Mouse (Mus musculus): ENCODE measurements around the gene Tmem131. TPM values are rescaled to one million over a fixed set of nuclear protein-coding genes. Genes with fewer than 3 reads are reported as not detected.

Gene Tmem131
- total RNA-seq, 2 experiments from 2014 or later, result 168 to 214 TPM

DNA sequence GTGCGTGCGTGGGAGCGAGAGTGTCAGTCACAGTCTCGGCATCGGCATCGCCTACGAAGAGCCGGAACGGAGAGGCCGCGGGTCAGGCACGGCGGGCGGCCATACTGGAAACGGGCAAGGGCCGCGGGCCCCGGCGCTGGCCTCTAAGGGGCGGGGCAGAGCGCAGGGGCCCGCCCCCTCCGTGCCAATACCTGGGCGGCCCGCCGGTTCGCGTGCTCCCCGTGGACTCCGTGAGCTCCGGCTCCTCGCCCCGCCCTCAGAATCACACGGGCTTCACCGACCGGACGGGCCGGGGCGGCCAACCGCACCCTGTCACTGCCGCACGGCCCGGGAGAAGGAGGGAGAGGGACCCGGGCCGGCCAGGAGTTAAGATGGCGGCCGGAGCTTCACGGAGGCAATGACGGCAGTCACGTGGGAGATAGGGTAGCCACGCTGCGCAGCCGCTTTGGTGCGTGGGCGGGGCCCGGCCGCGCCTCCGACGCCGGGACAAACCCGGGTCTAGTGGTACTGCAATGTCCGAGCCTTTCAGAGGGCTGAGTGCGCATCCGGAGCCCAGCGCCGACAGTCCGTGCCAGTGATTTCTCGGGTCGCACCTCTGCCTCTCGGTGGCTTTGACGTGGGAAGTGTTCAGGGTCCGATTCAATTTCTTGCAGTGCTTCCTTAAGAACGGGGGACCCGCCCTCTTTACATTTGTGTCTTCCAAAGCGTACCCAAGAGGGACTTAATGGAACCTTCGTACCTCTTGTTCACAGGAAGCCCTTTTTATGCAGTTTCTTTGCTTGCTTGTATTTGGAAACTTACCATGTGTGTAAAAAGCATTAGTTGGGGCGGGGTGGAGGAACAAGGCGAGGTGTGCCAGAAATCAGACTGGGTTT lies 3.7 kb downstream of the Tmem131 start:
- ATAC-seq (replicated peaks; ENCODE audit: low FRiP score, poor library complexity, severe bottlenecking), result peak; percentile 83

DNA sequence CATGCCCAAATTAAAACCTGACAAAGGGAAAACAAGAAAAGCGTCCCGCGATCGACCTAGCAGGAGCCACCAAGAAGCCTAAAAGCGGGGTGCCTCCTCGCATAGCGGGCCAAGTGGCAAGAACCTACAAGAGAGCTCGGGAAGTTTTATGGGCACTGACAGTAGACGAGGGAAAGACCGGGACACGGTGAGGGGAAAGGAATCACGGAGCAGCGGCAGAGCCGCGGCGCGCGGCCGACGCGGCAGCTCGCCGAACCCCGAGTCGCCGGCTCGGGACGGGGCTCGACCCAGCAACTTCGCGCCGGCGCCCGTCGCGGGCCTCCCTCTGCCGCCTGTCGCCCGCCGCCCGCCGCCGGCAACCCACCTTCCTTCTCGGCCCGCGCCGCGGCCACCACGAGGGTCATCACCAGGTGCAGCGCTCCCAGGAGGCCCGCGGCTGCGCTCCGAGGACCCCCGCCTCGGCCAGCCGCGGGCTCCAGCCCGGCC lies 4.6 kb downstream of the Tmem131 start:
- ATAC-seq (replicated peaks; ENCODE audit: low FRiP score, poor library complexity, severe bottlenecking), result no peak

DNA sequence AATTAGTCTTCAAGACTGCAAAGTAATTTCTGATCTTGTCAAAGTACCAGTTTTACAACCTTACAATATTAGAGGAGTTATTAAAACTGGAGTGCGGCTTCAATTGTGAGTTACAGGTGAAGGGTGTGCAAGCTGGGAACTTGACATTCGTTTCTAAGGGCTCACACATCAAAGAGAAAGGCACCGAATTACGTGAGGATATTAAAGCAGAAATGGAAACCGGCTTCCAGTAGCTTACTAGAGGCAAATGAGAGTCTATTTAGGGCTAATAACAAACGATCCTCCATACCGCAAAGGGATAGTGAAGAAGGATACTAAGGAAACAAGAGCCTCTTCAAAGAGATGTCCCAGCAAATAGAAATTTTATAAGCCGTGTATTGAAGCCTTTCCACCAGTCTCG lies 5.1 kb downstream of the Tmem131 start:
- ATAC-seq (replicated peaks; ENCODE audit: low FRiP score, poor library complexity, severe bottlenecking), result no peak

DNA sequence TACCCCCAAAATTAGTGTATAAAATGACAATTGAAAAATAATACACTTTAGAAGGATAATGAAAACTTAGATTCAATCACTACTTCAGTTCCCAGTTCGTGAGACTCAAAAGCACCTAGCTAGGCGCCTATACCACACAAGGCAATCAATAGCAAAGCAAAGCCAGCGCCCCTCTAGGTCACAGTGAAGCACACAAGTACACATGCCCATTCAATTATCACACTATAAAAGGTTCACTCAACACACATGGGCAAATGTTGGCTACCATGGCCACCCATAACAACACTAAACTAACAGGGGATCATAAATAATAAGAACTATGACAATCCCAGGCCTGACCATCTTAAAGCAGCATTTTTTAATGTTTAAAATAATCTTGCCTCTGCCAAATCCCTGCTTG lies 5.8 kb downstream of the Tmem131 start:
- 0 out of 2 replicates have a peak, but pooled peaks have one; percentile 33 for ATAC-seq (replicated peaks; ENCODE audit: low FRiP score, poor library complexity, severe bottlenecking)

DNA sequence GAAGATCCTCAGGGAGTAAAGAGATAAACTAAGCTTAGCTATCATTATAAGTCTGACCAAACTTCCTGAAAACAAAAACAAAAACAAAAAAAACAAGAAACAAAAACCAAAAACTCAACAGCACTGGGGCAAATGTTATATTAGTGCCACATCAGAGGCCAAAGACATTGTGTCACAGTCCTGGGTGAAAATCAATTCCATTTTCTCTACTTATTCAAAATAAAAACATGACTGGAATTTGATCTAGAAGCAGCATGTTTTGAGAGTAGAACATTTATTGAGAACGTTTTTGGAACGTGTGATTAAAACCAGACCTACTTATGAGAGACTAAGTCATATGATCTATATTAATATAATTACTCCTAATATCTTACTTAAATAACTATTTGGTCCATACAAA lies 6.5 kb downstream of the Tmem131 start:
- ATAC-seq (replicated peaks; ENCODE audit: low FRiP score, poor library complexity, severe bottlenecking), result no peak

DNA sequence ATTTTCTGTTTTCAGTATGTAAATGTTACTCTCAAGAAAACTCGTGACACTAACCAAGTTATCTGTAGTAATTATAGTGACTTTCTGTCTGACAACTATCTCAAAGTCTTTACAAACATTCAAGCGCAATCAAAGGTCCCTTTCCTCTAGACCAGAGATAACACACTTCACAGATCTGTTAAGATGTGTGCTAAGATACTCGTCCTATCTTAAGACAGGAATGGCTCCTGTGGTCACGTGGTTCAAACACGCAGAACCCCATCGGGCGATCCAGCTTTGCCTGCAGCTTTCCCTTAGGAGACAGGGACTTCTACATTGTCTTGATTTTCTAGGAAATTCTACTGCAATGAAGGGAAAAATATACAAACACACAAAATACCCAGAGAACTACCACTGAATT lies 6.9 kb downstream of the Tmem131 start:
- no peak for ATAC-seq (replicated peaks; ENCODE audit: low FRiP score, poor library complexity, severe bottlenecking)

DNA sequence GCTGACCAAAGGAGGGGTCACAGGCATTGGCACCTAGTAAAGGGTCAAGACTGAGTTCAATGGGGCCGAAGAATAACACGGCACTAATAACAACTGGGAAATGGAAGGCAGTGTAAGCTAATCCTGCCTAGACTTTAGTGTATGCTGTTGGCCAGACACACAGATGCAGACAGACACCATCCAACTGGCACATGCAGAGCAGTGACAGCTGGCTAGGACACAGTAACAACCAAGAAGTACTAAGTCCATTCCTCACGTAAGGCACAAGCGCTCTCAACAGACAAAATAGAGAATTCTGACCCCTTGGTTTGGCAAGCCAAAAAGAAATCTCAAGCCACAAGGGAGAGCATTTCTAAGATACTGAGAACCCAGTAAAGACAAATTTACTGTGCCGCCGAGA lies 8.7 kb downstream of the Tmem131 start:
- no peak for ATAC-seq (replicated peaks; ENCODE audit: low FRiP score, poor library complexity, severe bottlenecking)

DNA sequence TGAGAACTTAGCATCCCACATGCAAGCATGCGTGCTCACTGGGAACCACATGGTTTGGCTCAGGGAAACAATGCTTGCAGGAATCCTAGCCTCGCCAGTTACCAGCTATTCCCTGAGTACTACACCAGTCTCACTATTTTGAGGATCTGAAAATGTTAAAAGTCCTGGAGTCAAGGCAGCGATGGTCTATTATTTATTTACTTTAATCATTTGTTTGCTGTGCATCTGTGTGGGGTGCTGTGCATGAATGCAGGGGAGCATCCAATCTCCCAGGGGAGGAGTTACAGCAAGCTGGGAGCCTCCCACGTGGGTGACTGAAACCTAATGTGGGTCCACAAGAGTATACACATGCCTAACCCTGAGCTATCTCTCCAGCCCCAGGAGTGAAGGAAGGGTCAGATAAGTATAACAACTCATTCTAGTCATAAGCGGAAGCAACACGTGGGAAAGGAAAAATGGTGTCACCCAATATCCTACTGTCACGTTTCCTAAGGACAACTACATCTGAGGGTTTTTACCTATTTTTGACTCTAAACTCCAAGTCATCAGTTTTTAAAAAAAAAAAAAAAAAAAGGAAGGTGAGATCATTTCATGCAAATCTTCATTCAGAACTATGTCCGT lies 9.4 kb downstream of the Tmem131 start:
- peak; percentile 77 for ATAC-seq (replicated peaks; ENCODE audit: low FRiP score, poor library complexity, severe bottlenecking)

DNA sequence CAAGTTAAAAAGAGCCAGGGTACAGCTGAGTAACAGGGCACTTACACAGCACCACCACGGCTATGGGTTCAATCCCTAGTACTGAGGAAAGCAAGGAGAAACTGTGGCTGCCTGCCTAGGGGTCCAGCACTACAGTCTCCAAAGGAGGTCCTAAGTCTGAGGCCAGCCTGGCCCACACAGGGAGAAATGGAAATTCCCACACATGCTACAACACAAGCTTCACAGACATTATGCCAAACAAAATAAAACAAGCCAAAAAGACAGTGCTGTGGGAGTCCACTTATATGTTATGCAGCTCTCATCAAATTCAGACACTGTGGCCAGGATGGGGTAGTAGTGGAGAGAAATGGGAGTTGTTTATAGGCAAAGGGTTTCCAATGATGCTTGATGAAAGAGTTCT lies 11.2 kb downstream of the Tmem131 start:
- no peak for ATAC-seq (replicated peaks; ENCODE audit: low FRiP score, poor library complexity, severe bottlenecking)

DNA sequence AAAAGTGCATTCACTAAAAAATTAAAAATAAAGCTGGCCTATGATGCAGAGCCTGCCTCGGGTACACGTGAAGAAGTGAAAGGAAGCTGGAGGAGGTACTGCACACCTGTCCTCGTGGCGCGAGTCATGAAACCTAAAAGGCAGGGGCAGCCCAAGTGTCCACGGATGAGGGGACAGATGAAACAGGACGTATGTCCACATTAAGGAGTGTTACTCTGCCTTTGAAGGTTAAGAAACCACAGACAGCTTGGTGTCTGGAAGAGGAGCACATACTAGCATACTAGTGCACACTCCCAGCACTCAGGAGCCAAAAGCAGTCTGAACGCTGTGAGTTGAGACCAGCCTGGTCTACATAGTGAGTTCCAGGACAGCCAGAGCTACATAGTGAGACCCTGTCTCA lies 12.6 kb downstream of the Tmem131 start:
- no peak for ATAC-seq (replicated peaks; ENCODE audit: low FRiP score, poor library complexity, severe bottlenecking)

DNA sequence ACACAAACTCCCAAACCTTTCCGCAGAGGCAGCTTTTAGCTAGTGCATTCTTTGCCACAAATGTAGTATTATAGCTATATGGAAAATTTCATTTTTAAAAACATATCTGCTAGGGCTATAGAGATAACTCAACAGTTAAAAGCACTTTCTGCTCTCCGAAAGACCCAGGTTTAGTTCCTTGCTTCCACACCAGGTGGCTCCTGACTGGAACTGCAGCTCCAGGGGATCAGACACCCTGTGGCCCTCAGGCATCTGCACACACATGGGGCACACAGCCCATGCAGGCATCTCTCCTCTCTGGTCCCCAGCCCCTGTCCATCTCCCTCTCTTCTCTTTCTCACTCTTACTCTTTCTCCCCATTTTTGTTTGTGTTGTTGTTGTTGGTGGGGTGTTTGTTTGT lies 13.5 kb downstream of the Tmem131 start:
- no peak for ATAC-seq (replicated peaks; ENCODE audit: low FRiP score, poor library complexity, severe bottlenecking)

DNA sequence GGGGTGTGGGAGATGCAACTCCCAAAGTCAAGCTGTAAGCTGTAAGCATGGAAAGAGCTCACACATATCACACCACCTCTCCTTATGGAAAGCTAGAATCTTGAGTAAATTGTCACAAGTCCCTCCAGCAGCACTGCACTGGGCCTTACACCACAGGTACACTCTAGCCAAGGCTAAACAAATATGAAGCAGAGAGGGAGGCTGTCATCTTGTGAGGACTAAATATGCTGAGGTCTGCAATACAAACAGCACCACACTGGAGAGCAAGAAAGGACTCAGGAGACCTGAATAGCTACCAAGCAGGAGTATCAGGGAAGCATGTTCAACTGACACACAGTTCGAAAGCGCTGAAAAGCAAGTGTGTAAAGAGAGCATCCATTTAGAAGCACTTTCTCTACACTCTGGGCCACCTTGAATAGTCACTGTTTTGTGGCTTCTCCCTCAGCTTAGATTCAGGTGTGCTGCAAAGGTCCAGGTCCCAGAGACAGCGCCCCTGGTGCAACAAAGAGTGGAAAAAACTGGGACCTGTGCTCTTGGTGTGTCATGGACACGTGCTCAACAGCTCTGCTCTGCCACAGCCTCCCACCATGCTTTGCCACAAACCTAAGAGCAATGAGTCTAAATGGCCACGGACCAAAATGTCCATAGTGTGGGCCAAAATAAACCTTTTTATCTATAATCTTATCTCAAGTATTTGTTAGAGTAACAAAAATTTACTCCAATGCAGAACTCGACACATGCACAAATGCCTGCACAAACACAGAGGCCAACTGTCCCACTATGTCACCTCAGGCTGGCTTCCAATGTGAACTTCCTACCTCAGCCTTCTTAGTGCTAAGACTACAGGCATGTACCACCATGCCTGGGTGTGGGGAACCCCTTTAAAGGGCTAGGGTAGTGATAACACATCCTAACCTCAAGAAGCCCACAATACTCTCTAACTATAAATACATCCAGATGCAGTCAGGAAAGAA lies 14.8 kb downstream of the Tmem131 start:
- ATAC-seq (replicated peaks; ENCODE audit: low FRiP score, poor library complexity, severe bottlenecking), result no peak

DNA sequence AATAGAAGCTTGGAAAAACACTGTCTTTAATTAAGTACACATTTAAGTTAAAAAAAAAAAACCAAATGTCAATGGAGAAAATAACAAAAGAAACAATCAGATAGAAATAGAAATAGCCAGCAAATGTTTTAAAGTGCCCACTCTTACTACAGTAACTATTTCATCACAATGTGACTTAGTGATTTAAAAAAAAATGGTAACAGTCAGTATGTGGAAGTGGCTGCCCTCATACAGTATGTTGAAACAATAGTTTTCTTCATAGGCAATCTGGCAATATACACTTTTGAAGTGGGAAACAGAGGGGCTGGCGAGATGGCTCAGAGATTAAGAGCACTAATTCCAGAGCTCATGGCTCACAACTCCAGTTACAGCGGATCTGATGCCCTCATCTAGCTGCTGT lies 15.9 kb downstream of the Tmem131 start:
- no peak for ATAC-seq (replicated peaks; ENCODE audit: low FRiP score, poor library complexity, severe bottlenecking)

DNA sequence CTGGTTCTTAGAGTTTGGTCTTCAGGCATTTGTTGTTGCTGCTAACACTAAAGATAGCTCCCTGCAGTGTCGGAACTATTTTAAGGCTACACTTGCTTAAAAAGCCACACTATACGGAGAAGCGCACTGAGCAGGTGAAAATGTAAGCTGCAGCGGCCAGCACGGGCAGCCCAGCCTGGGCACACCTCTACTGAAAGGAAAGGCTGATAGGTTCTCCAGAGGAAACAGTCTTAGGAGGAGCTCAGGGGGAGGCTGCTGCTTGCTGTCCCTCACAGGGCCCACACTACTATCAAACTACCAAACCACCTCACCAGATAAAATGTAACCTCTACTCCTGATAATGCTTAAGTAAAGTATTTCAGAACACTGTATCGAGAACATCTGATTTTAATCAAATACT lies 16.7 kb downstream of the Tmem131 start:
- no peak for ATAC-seq (replicated peaks; ENCODE audit: low FRiP score, poor library complexity, severe bottlenecking)

DNA sequence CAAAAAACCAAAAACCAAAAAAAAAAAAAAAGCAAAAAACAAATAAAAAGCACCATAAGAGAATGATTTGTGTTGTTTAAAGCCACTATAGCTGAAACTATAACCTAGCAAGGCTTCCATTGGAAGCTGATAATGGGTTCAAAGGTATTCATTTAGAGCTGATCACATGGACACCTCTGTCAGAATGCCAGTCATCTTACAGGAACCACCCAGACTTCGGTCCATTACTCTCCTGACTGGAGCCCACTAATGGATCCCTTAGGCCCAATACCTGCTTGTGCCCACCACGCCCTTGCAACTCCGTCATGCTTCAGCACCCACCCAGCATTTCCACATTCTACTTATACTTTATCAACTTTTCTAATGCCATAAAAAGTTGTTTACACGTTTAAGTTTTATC lies 17.2 kb downstream of the Tmem131 start:
- ATAC-seq (replicated peaks; ENCODE audit: low FRiP score, poor library complexity, severe bottlenecking), result no peak

DNA sequence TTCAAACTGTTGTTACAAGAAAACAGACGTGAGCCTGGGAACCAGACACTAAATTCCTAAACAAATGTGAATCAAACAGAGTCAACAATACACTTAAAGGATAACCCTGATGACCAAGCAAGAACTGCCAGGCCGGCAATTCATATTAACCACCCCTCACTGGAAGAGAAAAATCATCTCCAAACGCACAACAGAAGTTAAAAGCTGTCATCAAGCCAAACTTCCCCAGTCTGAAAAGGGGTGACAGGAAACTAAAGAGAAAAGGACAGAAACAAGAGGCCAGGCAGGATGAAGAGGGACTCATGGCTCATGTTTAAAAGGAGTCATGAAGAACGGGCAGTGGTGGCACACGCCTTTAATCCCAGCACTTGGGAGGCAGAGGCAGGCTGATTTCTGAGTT lies 17.7 kb downstream of the Tmem131 start:
- no peak for ATAC-seq (replicated peaks; ENCODE audit: low FRiP score, poor library complexity, severe bottlenecking)

DNA sequence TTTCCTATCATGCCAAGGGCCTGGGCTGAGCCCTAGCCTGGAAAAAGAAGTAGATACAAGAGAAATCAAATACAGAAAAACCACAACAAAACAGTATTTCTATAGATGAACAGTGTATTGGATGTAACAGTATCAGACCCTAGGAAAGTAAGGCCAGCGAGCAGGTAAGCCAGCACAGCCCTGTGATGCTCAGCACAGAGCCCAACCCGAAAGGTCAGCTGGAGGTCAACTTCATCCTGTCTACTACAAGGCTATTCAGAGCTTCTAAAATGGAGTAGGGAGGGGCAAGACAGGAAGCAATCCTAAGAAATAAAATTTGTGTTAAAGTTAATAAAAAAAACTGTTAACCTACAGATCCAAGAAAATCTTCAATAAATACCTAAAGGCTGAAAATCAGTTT lies 18.6 kb downstream of the Tmem131 start:
- no peak for ATAC-seq (replicated peaks; ENCODE audit: low FRiP score, poor library complexity, severe bottlenecking)

DNA sequence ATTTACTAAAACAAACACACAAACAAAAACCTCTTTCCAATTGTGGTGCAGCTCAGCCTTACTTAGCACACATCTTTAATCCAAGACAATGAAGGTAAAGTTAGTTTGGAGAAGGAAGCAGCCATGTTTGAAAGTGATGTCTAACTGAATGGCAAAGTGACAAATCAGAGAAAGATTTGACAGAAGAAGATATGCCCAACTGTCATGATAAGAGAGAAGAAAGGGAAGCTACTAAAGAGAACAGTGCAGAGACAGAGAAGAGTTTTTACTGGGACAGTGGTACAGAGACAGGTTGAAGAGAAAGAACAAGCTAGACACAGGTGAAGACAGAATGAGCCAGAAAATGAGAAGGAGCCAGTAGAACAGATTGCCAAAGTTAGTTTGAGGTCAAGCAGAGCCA lies 19.6 kb downstream of the Tmem131 start:
- ATAC-seq (replicated peaks; ENCODE audit: low FRiP score, poor library complexity, severe bottlenecking), result no peak

DNA sequence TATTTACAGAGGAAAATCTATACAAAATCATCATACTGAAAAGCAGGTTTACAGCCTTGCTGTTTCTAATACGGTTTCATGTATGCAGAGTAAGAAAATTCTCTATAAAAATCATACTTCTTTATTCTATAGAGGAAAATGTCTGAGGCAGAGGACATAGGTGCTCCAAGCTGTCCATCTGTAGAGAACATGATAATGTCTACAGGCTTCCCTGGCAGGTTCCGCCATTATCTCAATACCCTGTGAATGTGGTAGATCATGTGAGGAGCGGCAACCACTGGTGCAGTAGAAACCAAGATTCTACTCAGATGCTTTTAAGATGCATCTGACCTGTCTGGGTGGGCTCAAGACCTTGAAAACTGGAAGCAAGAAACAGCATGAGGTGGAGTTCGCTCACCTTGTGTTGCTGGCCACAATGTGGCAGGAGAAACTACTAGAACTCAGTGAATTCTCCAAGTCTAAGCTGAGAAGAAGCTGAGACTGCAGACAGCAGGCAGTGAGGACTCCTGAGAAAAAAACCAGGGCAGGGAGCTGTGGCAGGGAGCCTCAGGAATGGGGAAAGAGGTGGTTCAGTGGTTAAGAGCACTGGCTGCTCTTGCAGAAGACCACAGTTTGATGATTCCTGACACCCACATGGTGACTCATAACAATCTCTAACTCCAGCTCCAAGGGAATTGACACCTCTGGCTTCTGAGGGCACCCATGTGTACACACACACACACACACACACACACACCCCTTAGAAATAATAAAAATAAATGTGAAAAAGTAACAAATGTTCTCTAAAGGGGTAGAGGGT lies 20.6 kb downstream of the Tmem131 start:
- no peak for ATAC-seq (replicated peaks; ENCODE audit: low FRiP score, poor library complexity, severe bottlenecking)
